Mouse (Mus musculus) colon, adult 2 months (tissue): ENCODE measurements around the gene Mospd1. TPM values are rescaled to one million over a fixed set of nuclear protein-coding genes. Genes with fewer than 3 reads are reported as not detected.

ENCODE experiments used
- polyA plus RNA-seq: library from polyadenylated mRNA; depleted of rRNA; stranded (reverse); fragments of >200 nt; gene quantifications from 2 replicates; pipeline ENCODE4 v1.2.3, GENCODE M21; 2012; rRNA removed

The Mospd1 gene
- polyA plus RNA-seq: 0.85 and 1.1 TPM in 2 replicates

DNA sequence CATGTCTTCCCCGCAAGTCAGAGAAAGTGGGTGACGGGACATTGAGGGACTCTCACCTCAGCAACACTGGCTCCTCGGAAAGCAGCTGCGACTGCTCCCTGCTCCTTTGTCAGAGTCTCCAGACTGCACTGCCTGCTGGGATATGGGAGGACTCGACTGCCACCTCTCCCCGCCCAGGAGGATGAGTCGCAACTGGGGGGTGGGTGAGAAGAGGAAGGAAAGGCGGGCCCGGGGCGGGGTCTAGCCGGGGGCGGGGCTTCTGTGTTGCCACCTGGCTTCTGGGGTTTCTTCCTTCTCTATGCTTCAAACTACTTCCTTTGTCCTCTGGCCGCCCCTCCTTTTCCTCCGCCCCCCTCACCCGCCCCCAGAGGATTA, at the start of gene Mospd1:
Gene Mospd1, minus strand, starts transcription at position 137 of the 375 bp plus-strand sequence.

Other genes starting within 250 kb of the Mospd1 start
- not detected in 2 replicates for gene Plac1, start 130.4 kb downstream of the Mospd1 start, polyA plus RNA-seq
- 1.1 and 1.6 TPM in 2 replicates for gene Fam122b, start 100.7 kb downstream of the Mospd1 start, polyA plus RNA-seq
- not detected in 2 replicates for gene Fam122c, start 97.1 kb downstream of the Mospd1 start, polyA plus RNA-seq
- gene Etd, start 64.4 kb upstream of the Mospd1 start, polyA plus RNA-seq: not detected in 2 replicates
- gene Rtl8c, start 237.5 kb upstream of the Mospd1 start, polyA plus RNA-seq: 13.9 and 14.1 TPM in 2 replicates
- not detected in 2 replicates for gene Gm14597, start 238.5 kb upstream of the Mospd1 start, polyA plus RNA-seq